Mouse (Mus musculus) lung, embryonic 14.5 days (tissue): ENCODE measurements at regions not wholly inside any gene's neighbourhood (a gene's known extent, or its start where the extent isn't known, plus 50 kb on each side); places are given as distances from the start of the nearest gene placed in this dataset.

Source experiments
- ATAC-seq: fragments of 200-750 bp; cut with Nextera tagmentation; 2 replicates; pipeline ENCODE4 v1.8.0; 2017; ENCODE audit warnings: mild to moderate bottlenecking, moderate TSS enrichment, moderate library complexity; ENCODE audit not compliant: insufficient read depth
- DNase-seq: peaks from one replicate; pipeline ENCODE4 v3.0.0-alpha.2; 2015
- H3K27ac ChIP-seq: fragments of 300-500 bp; sonication (generic); 2 replicates; pipeline ENCODE4 v1.5.1; 2014; ENCODE audit warnings: low read depth, mild to moderate bottlenecking, moderate library complexity
- H3K27me3 ChIP-seq: fragments of 300-500 bp; sonication (generic); 2 replicates; pipeline ENCODE4 v1.6.1; 2014; ENCODE audit warnings: low read length, control low read depth; ENCODE audit not compliant: insufficient read depth
- H3K36me3 ChIP-seq: fragments of 300-500 bp; sonication (generic); 2 replicates; pipeline ENCODE4 v1.6.1; 2014; ENCODE audit warnings: control low read depth; ENCODE audit not compliant: insufficient read depth
- H3K4me1 ChIP-seq: fragments of 300-500 bp; sonication (generic); 2 replicates; pipeline ENCODE4 v1.6.1; 2014; ENCODE audit warnings: antibody characterized with exemption, control low read depth; ENCODE audit not compliant: insufficient read depth
- H3K4me2 ChIP-seq: fragments of 300-500 bp; sonication (generic); 2 replicates; pipeline ENCODE4 v1.6.1; 2014; ENCODE audit warnings: mild to moderate bottlenecking
- H3K4me3 ChIP-seq: fragments of 300-500 bp; sonication (generic); 2 replicates; pipeline ENCODE4 v1.5.1; 2014; ENCODE audit warnings: low read depth, low read length
- H3K9ac ChIP-seq: fragments of 300-500 bp; sonication (generic); 2 replicates; pipeline ENCODE4 v1.6.1; 2014
- H3K9me3 ChIP-seq: fragments of 300-500 bp; sonication (generic); 2 replicates; pipeline ENCODE4 v1.6.1; 2016; ENCODE audit warnings: low read depth, low read length, control low read depth
- CTCF ChIP-seq: IDR thresholded peaks from 2 replicates; pipeline ENCODE4 v1.5.1; 2016; ENCODE audit warnings: antibody characterized with exemption, low read depth
- WGBS: fragments of 180-500 bp; shearing (Covaris S2); extraction: QIAGEN DNeasy Blood & Tissue Kit; methylation state at CpG from one replicate; pipeline ENCODE4 v1.1.7; 2014; 5-methylcytosine and 5-hydroxymethylcytosine counted together

GRCm38 (mm10) chr5:133814436-133814835 is 285.1 kb upstream of the Castor2 start:
- 65% methylated on average over 6 of the region's 6 CpGs for WGBS
- no peak overlapping the region for H3K9ac ChIP-seq
- no peaks in the 10 kb centered on the region for H3K4me1 ChIP-seq
- DNase-seq = no peak
- no peak overlapping the region for H3K4me2 ChIP-seq
- no peaks in the 10 kb centered on the region for H3K36me3 ChIP-seq
- no peaks in the 10 kb centered on the region for H3K9me3 ChIP-seq
- no peak overlapping the region for H3K27ac ChIP-seq
- TF ChIP-seq CTCF = no peak
- H3K27me3 ChIP-seq = no peaks in the 10 kb centered on the region
- no peak overlapping the region for H3K4me3 ChIP-seq
- ATAC-seq = no peak

GRCm38 (mm10) chr5:133812216-133812615 is 287.3 kb upstream of the Castor2 start:
- Histone ChIP-seq H3K9ac (no peak overlapping the region), H3K9me3 (no peaks in the 10 kb centered on the region), H3K36me3 (no peaks in the 10 kb centered on the region), H3K4me3 (no peak overlapping the region), H3K4me1 (no peaks in the 10 kb centered on the region), H3K4me2 (no peak overlapping the region), H3K27ac (no peak overlapping the region), H3K27me3 (no peaks in the 10 kb centered on the region)
- no peak for TF ChIP-seq CTCF
- 42% methylated on average over 6 of the region's 6 CpGs for WGBS
- no peak for ATAC-seq
- DNase-seq = no peak

DNA sequence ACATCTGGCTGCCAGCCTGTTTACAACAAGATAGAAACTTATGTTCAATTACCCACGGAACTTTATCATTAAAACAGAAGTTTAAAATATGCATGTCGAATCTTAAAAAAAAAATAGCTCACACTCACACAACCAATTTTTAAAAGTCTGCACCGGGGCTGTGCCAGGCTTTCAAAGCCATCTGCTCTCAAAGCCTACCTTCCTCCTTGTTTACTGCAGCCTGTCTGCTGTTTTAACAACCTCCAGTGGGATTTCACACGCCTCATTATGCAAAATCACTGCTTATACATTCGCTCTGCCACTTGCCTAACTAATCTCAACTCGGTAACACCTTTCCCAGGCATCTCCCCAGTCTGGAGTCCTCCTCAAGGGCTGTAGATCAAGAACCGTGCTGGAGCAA is 292.6 kb upstream of the Castor2 start:
- WGBS = 42% methylated on average over 7 of the region's 7 CpGs
- no peaks in the 10 kb centered on the region for H3K4me1 ChIP-seq
- H3K4me2 ChIP-seq = no peak overlapping the region
- H3K36me3 ChIP-seq = no peaks in the 10 kb centered on the region
- H3K27ac ChIP-seq = no peak overlapping the region
- H3K9me3 ChIP-seq = no peaks in the 10 kb centered on the region
- TF ChIP-seq CTCF = no peak
- no peak overlapping the region for H3K9ac ChIP-seq
- no peak overlapping the region for H3K4me3 ChIP-seq
- DNase-seq (no peak), ATAC-seq (no peak)
- no peaks in the 10 kb centered on the region for H3K27me3 ChIP-seq

- 72% methylated on average over 3 of the region's 3 CpGs for WGBS
- DNase-seq = peak; percentile 65
- H3K27me3 ChIP-seq = no peaks in the 10 kb centered on the region
Observed at GRCm38 (mm10) chr5:133802001-133802400, 297.5 kb upstream of the Castor2 start.

GRCm38 (mm10) chr5:133795638-133796037 is 303.9 kb upstream of the Castor2 start:
- Histone ChIP-seq H3K4me3 (no peak overlapping the region), H3K27me3 (no peaks in the 10 kb centered on the region), H3K9me3 (no peaks in the 10 kb centered on the region), H3K4me2 (no peak overlapping the region), H3K9ac (no peak overlapping the region), H3K36me3 (no peaks in the 10 kb centered on the region), H3K27ac (no peak overlapping the region), H3K4me1 (no peaks in the 10 kb centered on the region)
- ATAC-seq (no peak), DNase-seq (peak; percentile 81)
- WGBS = 23% methylated on average over 3 of the region's 3 CpGs
- peak; percentile 73 for TF ChIP-seq CTCF

More at GRCm38 (mm10) chr5:133802001-133802400, 297.5 kb upstream of the Castor2 start:
- peak; percentile 61 for TF ChIP-seq CTCF
- no peak for ATAC-seq
- no peak overlapping the region for H3K4me2 ChIP-seq
- no peak overlapping the region for H3K27ac ChIP-seq
- no peak overlapping the region for H3K4me3 ChIP-seq
- no peaks in the 10 kb centered on the region for H3K36me3 ChIP-seq
- no peak overlapping the region for H3K9ac ChIP-seq
- no peaks in the 10 kb centered on the region for H3K9me3 ChIP-seq
- no peaks in the 10 kb centered on the region for H3K4me1 ChIP-seq

DNA sequence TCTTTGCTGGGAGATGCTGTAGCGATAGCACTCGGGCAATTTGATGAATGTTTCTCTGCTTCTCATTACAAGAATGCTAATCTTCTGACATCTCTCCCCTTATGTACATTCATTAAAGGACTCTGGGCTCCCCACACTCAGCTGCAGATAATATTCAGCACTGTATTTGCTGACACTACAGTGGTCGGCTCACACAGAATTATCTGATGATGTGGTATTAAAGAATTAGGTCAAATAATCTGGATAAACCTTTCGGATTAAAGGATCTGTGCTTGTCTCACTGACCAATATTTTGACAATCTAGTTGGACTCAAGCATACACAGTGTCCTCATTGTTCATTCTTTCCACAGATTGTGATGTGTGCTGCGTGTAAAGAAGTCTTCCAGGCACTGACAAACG is 308.8 kb upstream of the Castor2 start:
- Histone ChIP-seq H3K4me1 (no peaks in the 10 kb centered on the region), H3K4me2 (no peak overlapping the region), H3K36me3 (no peaks in the 10 kb centered on the region), H3K27me3 (no peaks in the 10 kb centered on the region), H3K9me3 (no peaks in the 10 kb centered on the region), H3K9ac (no peak overlapping the region), H3K4me3 (no peak overlapping the region), H3K27ac (no peak overlapping the region)
- WGBS = 59% methylated on average over 6 of the region's 6 CpGs
- ATAC-seq = no peak
- no peak for DNase-seq
- TF ChIP-seq CTCF = no peak

DNA sequence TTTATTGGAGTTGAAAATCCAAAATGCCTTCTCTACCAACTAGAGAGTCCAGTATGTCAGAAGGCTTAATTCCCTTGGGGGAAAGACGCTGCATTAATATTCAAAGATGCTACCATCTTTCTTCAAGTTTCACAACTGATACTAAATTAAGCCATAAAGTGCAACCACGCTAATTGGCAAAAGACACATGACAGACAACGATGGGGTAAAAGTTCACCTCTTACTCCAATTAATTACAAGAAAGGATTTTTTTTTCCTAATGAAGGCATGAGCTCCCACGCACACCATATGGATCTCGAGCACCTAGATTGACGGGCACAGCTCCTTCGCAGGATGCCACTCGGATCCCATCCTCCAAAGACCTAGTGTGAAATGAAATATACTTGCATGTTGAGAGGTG is 311.5 kb upstream of the Castor2 start:
- Histone ChIP-seq H3K27ac (no peak overlapping the region), H3K9ac (no peak overlapping the region), H3K27me3 (no peaks in the 10 kb centered on the region), H3K9me3 (no peaks in the 10 kb centered on the region), H3K4me2 (no peak overlapping the region), H3K4me3 (no peak overlapping the region), H3K36me3 (no peaks in the 10 kb centered on the region), H3K4me1 (no peaks in the 10 kb centered on the region)
- TF ChIP-seq CTCF = no peak
- ATAC-seq = no peak
- DNase-seq = no peak
- WGBS = 90% methylated on average over 8 of the region's 8 CpGs

DNA sequence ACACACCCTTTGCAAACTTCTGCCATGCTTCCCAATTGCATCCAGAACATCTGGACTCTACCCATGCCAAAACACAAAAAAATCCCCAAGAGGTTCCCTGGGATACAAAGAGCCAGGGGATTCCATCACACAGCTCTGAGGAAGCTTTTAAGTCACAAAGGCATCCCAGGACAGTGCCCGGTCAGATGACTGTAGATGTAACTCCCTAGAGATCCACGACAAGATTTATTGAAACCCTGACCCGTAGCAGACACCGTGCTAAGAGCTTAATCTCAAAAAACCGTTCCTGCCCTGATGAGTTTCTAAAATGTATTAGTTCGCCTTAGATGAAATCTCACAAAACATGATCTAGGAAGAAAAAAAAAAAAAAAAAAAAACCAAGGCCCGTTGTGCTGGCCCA is 312.0 kb upstream of the Castor2 start:
- H3K4me1 ChIP-seq = no peaks in the 10 kb centered on the region
- H3K27me3 ChIP-seq = no peaks in the 10 kb centered on the region
- H3K27ac ChIP-seq = no peak overlapping the region
- DNase-seq = no peak
- WGBS = 75% methylated on average over 7 of the region's 7 CpGs
- no peak for ATAC-seq
- H3K9ac ChIP-seq = no peak overlapping the region
- TF ChIP-seq CTCF = no peak
- no peak overlapping the region for H3K4me3 ChIP-seq
- no peak overlapping the region for H3K4me2 ChIP-seq
- no peaks in the 10 kb centered on the region for H3K9me3 ChIP-seq
- H3K36me3 ChIP-seq = no peaks in the 10 kb centered on the region
